Mouse (Mus musculus) thymus, adult 2 months (tissue): ENCODE results near the gene Fbxl16.

Experiments
- CTCF ChIP-seq: fragments of 200-500 bp; IDR thresholded peaks from 2 replicates; pipeline ENCODE4 v1.5.1; 2012; ENCODE audit warnings: mild to moderate bottlenecking, control low read depth, low read length, moderate library complexity, borderline replicate concordance; ENCODE audit not compliant: control insufficient read depth, poor library complexity, insufficient read depth; ENCODE audit errors: extremely low read depth
- POLR2A ChIP-seq: fragments of 200-500 bp; IDR thresholded peaks from 2 replicates; pipeline ENCODE4 v1.6.1; 2012; ENCODE audit warnings: mild to moderate bottlenecking, low read length, control low read depth, moderate library complexity; ENCODE audit not compliant: control insufficient read depth, poor library complexity, insufficient read depth; ENCODE audit errors: extremely low read depth

- TF ChIP-seq CTCF (no peak), POLR2A (no peak)
These were observed 57.3 kb downstream of the Fbxl16 start for GRCm38 (mm10) chr17:25866172-25866571.
